Mouse (Mus musculus): ENCODE results near the gene Tmco1. TPM values are rescaled to one million over a fixed set of nuclear protein-coding genes. Genes with fewer than 3 reads are reported as not detected.

Tmco1 gene
- polyA plus RNA-seq, 1 experiment from 2014 or later: 69.0 TPM

DNA sequence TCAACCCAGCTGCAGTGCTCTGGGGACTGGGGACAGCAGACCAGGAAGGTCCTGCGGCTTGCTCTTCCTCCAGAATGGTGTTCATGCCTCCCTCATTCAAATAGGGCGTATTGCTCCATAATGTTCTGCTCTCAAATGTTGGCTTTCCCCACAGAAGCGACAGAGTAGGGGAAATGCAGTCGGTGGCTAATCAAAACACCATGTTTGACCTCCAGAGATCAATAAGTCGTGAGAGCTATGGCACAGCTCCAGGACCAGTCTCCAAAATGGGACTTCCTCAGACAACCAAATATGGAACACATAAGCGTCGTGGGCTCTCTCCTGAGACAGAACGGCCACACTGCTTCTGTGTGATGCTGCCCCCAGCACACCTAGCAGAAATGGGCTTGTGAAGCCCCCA, 36.3 kb upstream of the Tmco1 start:
- H3K9me3 ChIP-seq: no peaks in the 10 kb centered on the region
- no peak overlapping the region for H3K9ac ChIP-seq (replicated peaks)
- ATAC-seq (replicated peaks): no peak
- no peaks in the 10 kb centered on the region for H3K36me3 ChIP-seq
- H3K4me2 ChIP-seq (replicated peaks): no peak overlapping the region
- H3K4me1 ChIP-seq: peaks cover 48% of the 10 kb centered on the region
- no peak overlapping the region for H3K4me3 ChIP-seq
- WGBS: 71% methylated on average over 8 of the region's 8 CpGs
- peak overlapping the region; percentile 81; the same call in 1 of the 2 replicates for H3K27ac ChIP-seq (replicated peaks)
- H3K27me3 ChIP-seq: no peaks in the 10 kb centered on the region

DNA sequence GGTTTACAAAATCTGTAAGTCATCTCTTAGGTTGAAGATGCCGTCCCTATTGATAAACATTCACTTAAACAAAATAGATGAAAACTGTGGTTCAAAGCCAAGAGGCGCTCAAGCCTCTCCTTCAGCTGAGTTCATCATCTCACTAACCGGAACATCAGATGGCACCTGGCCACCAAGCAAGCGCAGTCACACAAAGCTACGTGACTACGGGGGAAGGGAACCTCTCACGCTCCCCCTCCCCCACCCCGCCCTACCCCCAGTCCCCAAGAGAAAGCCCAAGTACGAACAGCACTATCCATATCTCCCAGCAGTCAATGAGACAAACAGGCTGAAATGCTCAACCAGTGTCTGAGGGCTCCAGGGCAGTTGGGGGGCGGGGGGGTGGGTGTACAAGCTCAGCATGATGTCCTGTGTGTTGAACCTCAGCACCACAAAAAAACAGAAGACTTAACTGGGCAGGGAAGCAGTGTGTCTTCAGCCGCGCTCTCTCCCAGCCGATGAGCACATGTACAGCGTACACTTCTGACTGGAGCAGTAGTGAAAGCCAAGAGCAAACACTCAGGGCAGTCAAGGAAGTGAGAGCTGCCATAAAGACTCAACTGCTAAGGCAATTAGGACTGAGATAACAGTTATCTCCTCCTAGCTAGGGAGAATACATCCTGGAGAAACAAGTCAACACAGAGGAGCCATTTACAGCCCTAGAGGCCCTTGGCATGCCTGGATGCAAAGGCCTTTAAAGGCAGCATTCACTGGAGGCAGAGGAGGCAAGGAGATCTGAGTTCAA, 34.6 kb upstream of the Tmco1 start:
- peaks cover 48% of the 10 kb centered on the region for H3K4me1 ChIP-seq
- H3K9ac ChIP-seq (replicated peaks): no peak overlapping the region
- no peak for ATAC-seq (replicated peaks)
- WGBS: 63% methylated on average over 14 of the region's 14 CpGs
- H3K36me3 ChIP-seq: no peaks in the 10 kb centered on the region
- H3K4me2 ChIP-seq (replicated peaks): no peak overlapping the region
- no peaks in the 10 kb centered on the region for H3K27me3 ChIP-seq
- H3K27ac ChIP-seq (replicated peaks): no peak overlapping the region
- no peaks in the 10 kb centered on the region for H3K9me3 ChIP-seq
- H3K4me3 ChIP-seq: no peak overlapping the region

DNA sequence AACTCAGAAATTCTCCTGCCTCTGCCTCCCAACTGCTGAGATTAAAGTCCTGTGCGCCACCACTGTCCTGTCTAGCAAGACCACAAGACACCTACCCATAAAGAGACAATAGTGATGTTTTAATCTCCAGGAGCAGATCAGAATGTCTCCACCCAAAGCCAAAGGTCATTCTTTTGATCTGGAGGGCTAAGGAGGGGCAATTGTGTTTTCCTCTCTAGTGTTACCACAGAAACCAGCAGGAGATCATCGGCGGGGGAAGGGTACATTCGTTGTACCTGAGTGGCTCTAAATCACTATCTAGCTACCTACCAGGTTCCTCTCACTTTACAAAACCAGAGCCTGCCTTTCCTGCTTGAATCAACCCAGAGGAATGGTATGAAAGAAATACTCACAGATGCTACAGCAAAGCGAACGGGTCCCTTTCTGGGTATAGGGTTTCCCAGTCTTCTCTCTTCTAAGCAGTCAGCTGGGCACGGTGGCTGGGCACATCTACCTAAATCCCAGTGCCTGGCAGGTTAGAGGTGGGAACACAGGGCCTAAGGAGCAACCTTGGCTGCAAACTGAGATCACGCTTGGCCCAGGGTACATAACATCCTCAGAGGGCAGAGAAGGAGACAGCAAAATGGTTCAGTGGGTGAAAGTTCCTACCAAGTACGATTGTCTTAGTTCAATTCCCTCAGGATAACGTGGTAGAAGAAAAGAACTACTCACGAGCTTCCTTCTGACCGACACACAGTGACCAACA, 33.4 kb upstream of the Tmco1 start:
- WGBS: 87% methylated on average over 12 of the region's 12 CpGs
- Histone ChIP-seq H3K9ac (replicated peaks) (no peak overlapping the region), H3K9me3 (no peaks in the 10 kb centered on the region), H3K4me2 (replicated peaks) (no peak overlapping the region), H3K4me1 (peaks cover 36% of the 10 kb centered on the region), H3K27ac (replicated peaks) (no peak overlapping the region), H3K36me3 (no peaks in the 10 kb centered on the region), H3K27me3 (no peaks in the 10 kb centered on the region), H3K4me3 (no peak overlapping the region)
- no peak for ATAC-seq (replicated peaks)

DNA sequence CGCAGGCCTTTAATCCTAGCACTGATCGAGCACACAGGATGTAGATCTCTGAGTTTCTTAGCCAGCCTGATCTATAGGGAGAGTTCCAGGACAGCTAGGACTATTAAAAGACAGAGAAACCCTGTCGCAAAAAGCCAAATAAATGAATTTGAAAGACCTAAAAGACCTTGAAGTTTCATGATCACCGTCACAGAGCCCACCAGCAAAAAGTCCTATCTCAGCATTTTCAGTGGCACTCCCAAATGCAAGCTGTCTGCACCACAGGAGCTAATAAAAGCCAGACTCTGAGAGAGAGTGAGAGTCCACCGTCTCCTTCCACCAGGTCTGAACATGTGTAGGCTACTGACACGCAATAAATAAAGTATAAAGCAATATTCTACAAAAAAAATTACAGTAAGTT, 29.8 kb upstream of the Tmco1 start:
- Histone ChIP-seq H3K4me3 (no peak overlapping the region), H3K4me2 (replicated peaks) (no peak overlapping the region), H3K36me3 (no peaks in the 10 kb centered on the region), H3K4me1 (peaks cover 31% of the 10 kb centered on the region), H3K9ac (replicated peaks) (no peak overlapping the region), H3K27me3 (no peaks in the 10 kb centered on the region), H3K9me3 (no peaks in the 10 kb centered on the region), H3K27ac (replicated peaks) (no peak overlapping the region)
- 85% methylated on average over 6 of the region's 6 CpGs for WGBS
- ATAC-seq (replicated peaks): no peak

DNA sequence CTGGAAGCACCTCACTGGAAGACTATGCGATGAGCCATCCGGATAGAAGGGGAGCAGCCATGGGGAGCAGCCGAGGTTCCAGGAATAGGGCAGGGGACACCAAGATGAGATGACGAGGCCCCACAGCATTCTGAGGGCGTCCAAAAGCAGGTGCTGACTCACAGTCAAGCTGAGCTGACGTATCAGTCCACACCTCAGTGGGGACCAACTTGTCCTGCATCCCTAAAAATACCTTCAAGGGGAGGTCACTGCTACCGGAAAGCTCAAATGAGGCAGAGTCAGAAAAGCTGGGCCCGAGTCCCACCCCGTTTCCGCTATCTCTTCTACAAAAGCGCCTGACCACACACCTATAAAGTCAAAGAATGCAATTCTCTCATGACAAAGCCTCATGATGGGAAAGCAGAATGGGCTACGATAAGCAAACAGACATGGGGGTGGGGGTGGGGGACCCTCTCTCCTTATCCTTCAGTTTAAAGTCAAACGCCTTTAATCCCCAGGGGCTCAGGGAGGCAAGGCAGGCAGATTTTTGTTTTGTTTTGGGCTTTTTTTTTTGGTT, 28.9 kb upstream of the Tmco1 start:
- no peak overlapping the region for H3K9ac ChIP-seq (replicated peaks)
- H3K36me3 ChIP-seq: no peaks in the 10 kb centered on the region
- 78% methylated on average over 13 of the region's 13 CpGs for WGBS
- ATAC-seq (replicated peaks): no peak
- no peak overlapping the region for H3K27ac ChIP-seq (replicated peaks)
- no peaks in the 10 kb centered on the region for H3K27me3 ChIP-seq
- no peak overlapping the region for H3K4me2 ChIP-seq (replicated peaks)
- H3K9me3 ChIP-seq: no peaks in the 10 kb centered on the region
- H3K4me1 ChIP-seq: peaks cover 22% of the 10 kb centered on the region
- H3K4me3 ChIP-seq: no peak overlapping the region

DNA sequence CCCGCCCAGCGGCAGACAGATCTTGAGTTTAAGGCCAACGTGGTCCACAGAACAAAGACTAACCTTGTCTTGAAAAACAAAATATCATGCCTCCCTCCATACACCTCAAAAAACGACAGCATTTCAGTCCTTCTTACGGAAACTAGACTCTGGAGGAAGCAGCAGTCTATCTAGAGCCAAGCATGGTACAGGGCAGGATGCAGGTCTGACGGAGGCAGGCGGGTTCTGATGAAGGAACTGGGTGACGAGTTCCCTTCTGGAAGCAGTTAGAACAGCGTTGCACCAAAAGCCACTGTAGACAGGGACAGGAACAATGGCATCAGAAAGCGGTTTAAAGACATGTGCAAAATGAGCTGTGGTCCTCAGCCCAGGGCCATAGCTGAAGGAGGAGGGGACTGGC, 28.1 kb upstream of the Tmco1 start:
- Histone ChIP-seq H3K27me3 (no peaks in the 10 kb centered on the region), H3K4me3 (no peak overlapping the region), H3K4me2 (replicated peaks) (no peak overlapping the region), H3K9ac (replicated peaks) (no peak overlapping the region), H3K36me3 (no peaks in the 10 kb centered on the region), H3K27ac (replicated peaks) (no peak overlapping the region), H3K9me3 (no peaks in the 10 kb centered on the region), H3K4me1 (peaks cover 22% of the 10 kb centered on the region)
- no peak for ATAC-seq (replicated peaks)
- 90% methylated on average over 10 of the region's 10 CpGs for WGBS

DNA sequence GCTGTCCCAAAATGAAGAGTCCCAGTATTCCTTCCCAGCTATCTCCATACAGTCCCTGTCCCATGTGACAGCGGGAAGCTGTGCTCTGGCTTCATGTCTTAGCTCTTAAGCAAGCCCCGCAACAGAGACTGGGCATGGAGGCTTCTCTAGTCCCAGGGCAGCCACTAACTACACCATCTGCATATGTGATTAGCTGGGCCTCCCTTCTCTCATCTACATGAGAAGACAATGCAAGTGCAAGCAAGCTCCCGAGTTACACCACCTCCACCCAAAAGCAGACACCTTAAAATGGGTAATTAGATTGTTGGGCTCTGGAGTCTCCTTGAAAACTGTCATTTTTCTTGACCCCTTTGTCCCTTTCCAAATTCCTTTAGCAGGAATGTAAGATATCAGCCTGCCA, 26.1 kb upstream of the Tmco1 start:
- Histone ChIP-seq H3K36me3 (no peaks in the 10 kb centered on the region), H3K4me2 (replicated peaks) (no peak overlapping the region), H3K4me3 (0 out of 2 replicates have a peak overlapping the region, but pooled peaks have one; percentile 90), H3K9ac (replicated peaks) (no peak overlapping the region), H3K27ac (replicated peaks) (no peak overlapping the region), H3K4me1 (peaks cover 28% of the 10 kb centered on the region), H3K27me3 (no peaks in the 10 kb centered on the region), H3K9me3 (no peaks in the 10 kb centered on the region)
- 33% methylated on average over 3 of the region's 3 CpGs for WGBS
- ATAC-seq (replicated peaks): no peak

DNA sequence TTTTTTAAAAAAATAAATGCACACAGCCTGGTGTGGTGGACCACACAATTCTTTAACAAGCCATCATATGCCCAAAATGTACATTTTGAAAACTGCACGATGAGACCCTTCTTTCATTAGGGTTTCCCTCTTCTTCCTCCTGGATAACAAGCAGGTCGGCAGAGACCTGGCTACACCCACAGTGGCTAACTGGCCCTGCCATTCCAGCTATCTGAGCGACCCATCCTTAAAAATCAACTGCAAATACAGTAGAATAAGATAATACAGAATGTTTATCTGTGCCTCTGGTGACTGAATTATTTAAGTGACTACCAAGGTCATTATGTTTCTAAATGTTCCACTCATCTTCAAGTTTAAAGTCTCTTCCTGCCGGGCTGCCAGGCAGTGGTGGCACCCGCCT, 25.4 kb upstream of the Tmco1 start:
- Histone ChIP-seq H3K36me3 (no peaks in the 10 kb centered on the region), H3K4me1 (peaks cover 28% of the 10 kb centered on the region), H3K9me3 (no peaks in the 10 kb centered on the region), H3K9ac (replicated peaks) (0 out of 2 replicates have a peak overlapping the region, but pooled peaks have one; percentile 92), H3K27ac (replicated peaks) (0 out of 2 replicates have a peak overlapping the region, but pooled peaks have one; percentile 99), H3K27me3 (no peaks in the 10 kb centered on the region), H3K4me3 (peak overlapping the region; percentile 90), H3K4me2 (replicated peaks) (peak overlapping the region; percentile 76)
- 37% methylated on average over 5 of the region's 5 CpGs for WGBS
- no peak for ATAC-seq (replicated peaks)

DNA sequence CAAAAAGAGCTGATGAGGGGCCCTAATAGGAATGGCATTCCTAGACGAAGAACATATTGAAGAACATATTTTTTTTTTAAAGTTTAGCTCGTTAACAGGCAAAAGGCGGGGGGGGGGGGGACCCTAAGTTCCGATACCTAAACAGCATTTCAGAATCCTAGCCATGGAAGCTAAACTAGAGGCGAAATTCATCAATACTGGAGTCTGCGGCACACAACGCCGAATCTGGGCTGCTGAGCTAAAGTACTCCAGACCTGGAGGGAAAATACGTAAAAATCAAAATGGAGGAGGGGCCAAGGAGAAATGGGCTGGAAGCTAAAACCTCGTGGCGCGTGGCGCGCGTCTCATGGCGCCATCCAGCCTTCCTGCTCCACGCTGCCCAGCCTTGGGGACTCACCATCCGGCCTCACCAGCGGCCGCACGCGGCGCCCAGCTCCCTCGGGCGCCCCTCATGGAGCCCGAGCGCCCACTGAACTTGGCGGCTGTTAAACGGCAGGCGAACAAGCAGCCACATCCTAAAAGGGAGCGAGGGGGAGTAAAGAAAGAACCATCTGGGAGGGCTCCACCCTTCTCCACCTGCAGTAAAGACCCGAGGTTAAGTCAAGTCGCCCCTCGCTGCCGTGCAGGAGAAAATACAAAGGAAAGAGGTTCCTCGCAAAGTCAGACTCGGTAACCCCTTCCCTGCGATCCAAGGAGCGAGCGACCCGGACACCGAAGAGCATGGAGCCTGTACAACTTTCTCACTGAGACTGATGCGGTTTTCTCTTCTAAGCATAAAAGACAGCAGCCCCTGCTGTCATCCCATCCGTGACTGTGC, 24.5 kb upstream of the Tmco1 start:
- Histone ChIP-seq H3K4me3 (peak overlapping the region; percentile 90), H3K27me3 (no peaks in the 10 kb centered on the region), H3K36me3 (no peaks in the 10 kb centered on the region), H3K9ac (replicated peaks) (peak overlapping the region; percentile 92), H3K4me1 (peaks cover 28% of the 10 kb centered on the region), H3K9me3 (no peaks in the 10 kb centered on the region), H3K27ac (replicated peaks) (peak overlapping the region; percentile 99), H3K4me2 (replicated peaks) (peak overlapping the region; percentile 76)
- 2% methylated on average over 44 of the region's 44 CpGs for WGBS
- ATAC-seq (replicated peaks): peak; percentile 60

DNA sequence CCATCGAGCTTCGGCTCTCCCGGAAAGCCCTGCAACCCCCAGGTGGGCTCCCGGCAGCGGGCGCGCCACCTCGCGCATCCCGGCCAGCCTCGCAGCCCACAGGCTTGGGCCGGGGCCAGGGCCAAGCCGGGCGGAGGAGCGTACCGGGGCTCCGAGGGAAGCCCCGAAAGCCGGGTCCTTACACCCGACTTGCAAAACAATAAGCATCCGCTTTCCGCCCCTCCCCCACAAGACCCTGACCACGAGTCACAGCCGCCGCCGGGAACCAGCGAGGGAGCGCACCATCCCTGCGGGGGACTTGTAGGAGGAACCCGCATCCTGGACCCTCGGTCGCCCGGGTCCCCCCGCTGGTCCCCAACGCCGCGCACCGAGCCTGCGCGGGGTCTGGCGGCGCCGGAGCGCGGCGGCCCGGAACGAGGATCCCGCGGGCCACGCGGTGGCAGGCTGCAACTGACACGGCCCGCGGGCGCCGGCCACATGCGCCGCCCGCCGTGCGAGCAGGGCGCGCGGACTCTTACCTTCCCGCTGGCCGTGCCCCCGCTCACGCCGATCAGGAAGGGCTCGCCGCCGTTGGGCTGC, 23.8 kb upstream of the Tmco1 start:
- Histone ChIP-seq H3K27me3 (no peaks in the 10 kb centered on the region), H3K4me1 (peaks cover 29% of the 10 kb centered on the region), H3K36me3 (no peaks in the 10 kb centered on the region), H3K9me3 (no peaks in the 10 kb centered on the region), H3K4me2 (replicated peaks) (peak overlapping the region; percentile 76), H3K27ac (replicated peaks) (peak overlapping the region; percentile 99), H3K9ac (replicated peaks) (peak overlapping the region; percentile 92), H3K4me3 (peak overlapping the region; percentile 90)
- WGBS: under 1% methylated on average over 65 of the region's 73 CpGs
- ATAC-seq (replicated peaks): peak; percentile 65

DNA sequence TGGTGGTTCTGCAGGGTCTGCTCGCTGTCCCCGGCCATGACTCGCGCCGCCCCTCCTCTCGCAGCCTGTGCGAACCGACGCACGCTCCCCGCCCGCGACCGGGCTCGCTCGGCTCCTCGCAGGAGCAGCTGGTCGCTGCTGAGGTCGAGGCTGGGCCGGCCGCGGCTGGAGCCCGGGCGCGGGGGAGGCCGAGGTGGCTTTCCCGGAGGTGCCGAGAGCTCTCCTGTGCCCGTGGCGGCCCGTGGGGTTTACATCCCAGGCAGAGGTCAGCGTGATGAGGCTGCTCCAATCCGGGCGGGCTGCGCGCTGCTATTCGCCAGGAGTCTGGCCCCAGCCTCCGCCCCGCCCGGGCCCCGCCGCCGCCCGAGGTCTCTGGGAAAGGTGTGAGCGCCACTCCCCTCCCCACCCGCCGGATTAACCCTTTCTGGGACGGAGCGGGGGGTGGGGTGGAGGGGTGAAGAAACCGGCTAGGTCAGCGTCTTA, 23.3 kb upstream of the Tmco1 start:
- ATAC-seq (replicated peaks): peak; percentile 89

DNA sequence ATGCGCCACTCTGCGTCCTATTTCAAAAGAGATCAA, 23.0 kb upstream of the Tmco1 start, which contains the start of gene Uck2:
Gene Uck2 (minus strand): TSS at position 1 of the 36 bp plus-strand sequence.
- peak within 1 kb of the TSS; percentile 76 for H3K4me2 ChIP-seq (replicated peaks)
- no peak for ATAC-seq (replicated peaks)
- no peaks in the 10 kb centered on the region for H3K9me3 ChIP-seq
- no peaks in the 10 kb centered on the region for H3K27me3 ChIP-seq
- H3K36me3 ChIP-seq: no peaks in the 10 kb centered on the region
- peak within 1 kb of the TSS; percentile 92 for H3K9ac ChIP-seq (replicated peaks)
- peak within 1 kb of the TSS; percentile 99 for H3K27ac ChIP-seq (replicated peaks)
- peaks cover 35% of the 10 kb centered on the region for H3K4me1 ChIP-seq
- H3K4me3 ChIP-seq: peak within 1 kb of the TSS; percentile 90
- 0% methylated on average over 2 of the region's 2 CpGs for WGBS

More for the DNA sequence above, 23.3 kb upstream of the Tmco1 start:
- WGBS: under 1% methylated on average over 50 of the region's 51 CpGs
- H3K36me3 ChIP-seq: no peaks in the 10 kb centered on the region
- H3K4me3 ChIP-seq: peak overlapping the region; percentile 90
- H3K27me3 ChIP-seq: no peaks in the 10 kb centered on the region
- H3K4me2 ChIP-seq (replicated peaks): peak overlapping the region; percentile 76
- peaks cover 34% of the 10 kb centered on the region for H3K4me1 ChIP-seq
- H3K9ac ChIP-seq (replicated peaks): peak overlapping the region; percentile 92
- peak overlapping the region; percentile 99 for H3K27ac ChIP-seq (replicated peaks)
- H3K9me3 ChIP-seq: no peaks in the 10 kb centered on the region
